Mouse (Mus musculus): Measurements from ENCODE around the gene Synj2. TPM values are rescaled to one million over a fixed set of nuclear protein-coding genes. Genes with fewer than 3 reads are reported as not detected.
"Not testable (repeated sequence)": the region's sequence is repeated elsewhere in the genome, so short reads cannot be mapped to it uniquely, and the experiment has no call there.

Gene Synj2
- total RNA-seq, 2 experiments from 2014 or later, result 1.8 to 2.0 TPM

DNA sequence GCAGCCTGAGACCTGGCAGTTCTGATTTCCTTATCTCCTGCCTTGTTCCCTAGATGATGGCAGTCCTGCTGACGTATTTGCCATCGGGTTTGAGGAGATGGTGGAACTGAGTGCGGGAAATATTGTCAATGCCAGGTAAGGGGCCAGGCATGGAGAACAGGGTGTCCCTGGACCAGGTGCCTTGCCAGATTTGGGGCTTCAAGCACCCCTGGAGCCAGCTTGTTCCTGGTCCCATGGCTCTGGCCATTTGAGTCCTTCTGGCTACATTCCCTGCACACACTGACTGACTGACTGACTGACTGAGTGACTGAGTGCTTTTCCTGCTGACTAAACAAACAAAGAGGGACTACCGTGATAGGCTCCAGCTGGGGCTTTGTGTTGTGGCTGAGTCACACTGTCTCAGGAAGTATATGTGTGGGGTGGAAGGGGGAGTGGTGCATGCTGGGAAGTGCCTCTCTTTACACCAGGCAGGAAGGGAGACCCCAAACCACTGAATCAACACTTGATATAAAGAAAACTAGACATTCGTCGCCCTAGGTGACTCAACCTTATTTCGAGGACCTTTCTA lies 75.2 kb downstream of the Synj2 start:
- peak; percentile 31; the same call in 1 of the 2 replicates for ATAC-seq (replicated peaks; ENCODE audit: low FRiP score, low TSS enrichment, poor library complexity, severe bottlenecking)

DNA sequence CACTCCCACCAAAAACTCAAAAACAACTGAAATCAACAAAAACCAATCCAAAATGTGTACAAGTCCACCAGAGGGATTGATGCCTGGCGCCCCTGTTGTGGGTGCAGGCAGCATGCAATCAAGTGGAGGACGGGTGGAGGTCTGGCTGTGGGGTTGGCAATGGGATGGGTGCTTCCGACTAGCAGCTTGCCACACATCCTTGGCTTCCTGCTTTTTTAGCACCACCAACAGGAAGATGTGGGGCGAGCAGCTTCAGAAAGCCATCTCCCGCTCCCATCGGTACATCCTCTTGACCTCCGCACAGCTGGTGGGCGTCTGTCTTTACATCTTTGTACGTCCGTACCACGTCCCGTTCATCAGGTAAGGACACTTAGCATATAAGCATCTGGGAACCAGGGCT lies 76.2 kb downstream of the Synj2 start:
- ATAC-seq (replicated peaks; ENCODE audit: low FRiP score, low TSS enrichment, poor library complexity, severe bottlenecking), result no peak

DNA sequence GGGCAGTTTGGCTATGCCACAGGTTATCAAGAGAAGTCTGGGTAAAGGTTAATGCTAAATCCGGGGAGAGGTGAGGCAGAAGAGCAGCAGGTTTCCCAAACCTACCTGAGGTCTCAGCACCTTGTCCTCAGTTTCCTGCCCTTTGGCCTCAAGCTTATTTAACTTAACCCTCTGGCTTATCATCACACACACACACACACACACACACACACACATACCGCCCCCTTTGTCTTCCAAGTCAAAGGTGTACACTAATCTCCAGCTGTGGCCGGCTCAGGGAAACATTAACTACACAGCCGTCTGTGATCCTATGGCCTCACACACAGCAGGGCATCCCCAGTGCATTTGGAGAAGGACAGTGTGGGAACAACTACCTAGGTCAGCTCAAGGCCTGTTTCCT lies 77.3 kb downstream of the Synj2 start:
- no peak for ATAC-seq (replicated peaks; ENCODE audit: low FRiP score, low TSS enrichment, poor library complexity, severe bottlenecking)

DNA sequence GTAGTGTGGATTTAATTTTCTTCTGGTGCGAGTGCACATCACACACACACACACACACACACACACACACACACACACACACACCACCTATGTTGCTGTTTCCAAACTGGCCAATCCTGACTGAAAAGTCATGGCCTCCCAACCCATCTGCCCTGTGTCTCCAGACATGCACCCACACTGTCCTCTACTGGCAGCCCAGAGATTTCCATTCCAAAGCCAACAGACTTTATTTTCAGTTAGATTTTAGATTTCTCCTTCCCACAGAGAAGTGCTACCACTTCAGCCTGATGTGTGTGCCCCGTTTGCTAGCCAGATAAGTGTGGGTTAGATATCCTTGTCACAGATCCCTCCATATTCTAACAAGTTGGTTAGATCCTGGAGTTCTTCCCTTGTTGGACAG lies 78.7 kb downstream of the Synj2 start:
- ATAC-seq (replicated peaks; ENCODE audit: low FRiP score, low TSS enrichment, poor library complexity, severe bottlenecking), result peak; percentile 53

DNA sequence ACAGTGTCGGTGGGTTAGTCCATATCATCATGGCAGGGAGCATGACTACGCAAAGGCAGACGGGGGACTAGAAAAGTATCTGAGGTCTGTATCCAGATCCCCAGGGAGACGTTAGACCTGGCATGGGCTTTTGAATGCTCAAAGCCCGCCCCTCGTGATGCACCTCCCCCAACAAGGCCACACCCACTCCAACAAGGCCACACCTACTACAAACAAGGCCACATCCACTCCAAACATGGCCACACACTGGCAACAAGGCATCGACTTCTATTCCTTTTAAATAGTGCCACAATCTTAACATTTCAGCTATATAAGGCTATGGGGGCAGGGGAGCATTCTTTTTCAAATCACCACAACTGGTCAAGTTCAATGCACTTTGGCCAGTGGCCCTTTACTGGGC lies 79.6 kb downstream of the Synj2 start:
- peak; percentile 46; the same call in 1 of the 2 replicates for ATAC-seq (replicated peaks; ENCODE audit: low FRiP score, low TSS enrichment, poor library complexity, severe bottlenecking)

DNA sequence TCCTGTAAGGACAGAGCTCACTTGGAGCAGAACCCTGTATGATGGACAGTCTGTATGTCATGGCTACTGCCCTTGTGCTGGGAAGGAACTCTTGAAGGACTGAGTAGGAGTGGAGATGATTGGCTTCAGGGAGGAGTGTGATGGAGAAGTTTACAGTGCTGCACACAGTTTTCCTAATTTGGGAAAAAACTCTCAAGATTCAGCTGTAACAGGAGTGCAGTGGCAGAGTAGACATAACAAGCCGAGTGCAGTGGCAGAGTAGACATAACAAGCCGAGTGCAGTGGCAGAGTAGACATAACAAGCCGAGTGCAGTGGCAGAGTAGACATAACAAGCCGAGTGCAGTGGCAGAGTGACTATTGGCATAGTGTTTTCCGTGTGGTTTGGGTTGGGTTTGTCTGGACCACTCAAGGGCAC lies 80.3 kb downstream of the Synj2 start:
- ATAC-seq (replicated peaks; ENCODE audit: low FRiP score, low TSS enrichment, poor library complexity, severe bottlenecking), result not testable (repeated sequence)

DNA sequence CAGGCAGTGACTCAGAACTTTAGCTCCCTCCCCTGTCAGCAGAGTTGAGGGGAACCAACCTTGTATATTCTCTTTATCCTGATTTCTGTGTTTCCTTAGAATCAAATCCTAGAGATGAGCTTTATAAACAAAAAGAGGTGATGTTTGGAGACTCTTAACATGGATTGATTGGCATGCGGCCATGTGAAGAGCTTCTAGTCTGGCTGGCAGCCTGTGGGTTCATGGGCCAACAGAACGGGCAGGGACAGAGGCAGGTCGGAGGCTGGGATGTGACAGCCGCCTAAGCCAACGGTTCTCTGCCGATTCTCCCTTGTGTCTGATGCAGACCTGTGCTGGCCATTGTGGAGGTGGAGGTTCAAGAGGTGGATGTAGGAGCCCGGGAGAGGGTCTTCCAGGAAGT lies 84.8 kb downstream of the Synj2 start:
- ATAC-seq (replicated peaks; ENCODE audit: low FRiP score, low TSS enrichment, poor library complexity, severe bottlenecking), result no peak

DNA sequence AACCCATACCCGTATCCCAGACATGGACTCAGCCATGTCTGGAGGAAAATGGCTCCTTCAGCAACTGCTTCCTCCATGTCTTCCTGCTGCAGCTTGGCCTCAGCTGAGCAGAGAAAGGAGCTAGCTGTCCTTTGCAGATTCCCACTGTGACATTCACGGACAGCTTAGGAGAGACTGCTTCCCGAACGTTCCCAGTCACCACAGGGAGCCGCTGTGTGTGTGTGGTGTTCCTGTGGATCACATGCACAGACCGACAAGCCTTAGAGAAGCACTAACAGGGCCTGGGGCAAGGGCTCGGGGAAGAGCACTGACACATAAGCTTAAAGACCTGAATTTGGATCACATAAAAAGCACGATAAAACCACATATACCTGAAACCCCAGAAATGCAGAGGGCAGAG lies 94.6 kb downstream of the Synj2 start:
- ATAC-seq (replicated peaks; ENCODE audit: low FRiP score, low TSS enrichment, poor library complexity, severe bottlenecking), result no peak

DNA sequence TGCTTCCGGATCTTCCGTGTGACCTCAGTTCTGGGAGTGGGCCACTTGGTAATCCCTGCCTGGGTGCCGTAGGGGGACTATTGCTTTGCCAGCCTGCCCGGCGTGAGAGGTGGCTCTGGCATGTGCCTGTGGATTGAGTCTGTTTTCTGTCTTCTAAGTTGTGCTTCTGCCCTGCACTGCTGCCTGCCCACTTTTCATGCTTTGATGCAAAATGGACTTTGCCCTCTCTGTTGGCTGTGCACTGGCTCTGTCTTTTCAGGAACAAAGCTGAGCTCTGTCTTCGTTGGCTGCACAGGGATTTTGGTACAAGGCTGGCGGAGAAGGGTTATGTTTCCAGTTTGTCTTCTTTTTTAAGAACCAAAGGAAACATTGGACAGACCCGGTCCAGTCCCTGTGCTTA lies 95.4 kb downstream of the Synj2 start:
- no peak for ATAC-seq (replicated peaks; ENCODE audit: low FRiP score, low TSS enrichment, poor library complexity, severe bottlenecking)

DNA sequence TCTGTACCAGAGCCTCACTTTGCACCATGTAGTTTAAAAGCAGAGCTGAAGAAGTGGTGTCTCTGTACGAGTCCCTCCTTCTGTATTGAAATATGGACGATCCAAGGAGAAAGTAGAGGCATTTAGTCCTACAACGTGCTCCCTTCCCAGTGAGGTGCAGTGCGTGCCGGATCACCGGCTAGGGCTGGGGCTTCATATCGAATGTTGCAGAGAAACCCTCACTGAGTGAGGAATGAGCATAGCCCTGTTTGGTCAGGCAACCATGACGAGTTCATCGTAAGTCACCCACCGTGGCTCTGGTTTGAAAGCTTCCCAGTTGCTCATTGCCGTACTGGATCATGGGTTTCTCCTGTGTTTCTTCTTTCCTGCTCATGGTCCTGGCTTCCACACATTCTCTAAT lies 95.8 kb downstream of the Synj2 start:
- ATAC-seq (replicated peaks; ENCODE audit: low FRiP score, low TSS enrichment, poor library complexity, severe bottlenecking), result no peak

DNA sequence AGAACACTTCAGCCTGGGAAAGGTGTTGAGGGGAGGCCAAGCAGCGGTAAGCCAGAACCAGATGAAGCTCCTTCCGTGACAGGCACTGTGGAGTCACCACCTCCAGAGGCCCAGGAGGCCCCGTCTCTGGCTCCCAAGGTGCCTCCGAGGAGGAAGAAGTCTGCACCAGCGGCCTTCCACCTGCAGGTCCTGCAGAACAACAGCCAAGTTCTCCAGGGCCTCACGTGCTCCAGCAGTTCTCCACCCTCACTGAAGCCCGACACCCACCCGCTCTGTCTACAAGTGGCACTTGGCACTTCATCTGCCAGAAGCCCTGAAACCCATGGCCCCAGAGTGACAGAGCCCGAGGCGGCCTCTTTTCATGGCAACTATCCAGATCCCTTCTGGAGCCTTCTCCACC lies 96.4 kb downstream of the Synj2 start:
- ATAC-seq (replicated peaks; ENCODE audit: low FRiP score, low TSS enrichment, poor library complexity, severe bottlenecking), result no peak

DNA sequence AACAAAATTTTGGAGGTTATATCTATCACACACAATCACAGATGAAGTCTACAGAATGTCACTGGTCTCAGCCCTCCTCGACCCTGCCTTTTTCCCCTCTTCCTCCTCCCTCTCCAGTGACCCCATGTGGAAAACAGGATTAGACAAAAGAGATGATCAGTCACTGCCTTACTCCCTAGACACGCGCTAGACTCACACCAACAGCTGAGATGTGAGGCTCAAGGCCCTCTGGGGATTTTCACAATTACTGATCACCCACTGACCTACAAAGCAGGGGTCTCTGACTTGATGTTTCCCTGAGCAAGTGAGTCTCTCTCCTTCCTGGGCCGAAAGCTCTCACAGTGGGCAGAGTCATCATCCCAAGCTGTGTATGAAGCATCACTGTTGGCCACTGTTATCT lies 111.7 kb downstream of the Synj2 start:
- no peak for ATAC-seq (replicated peaks; ENCODE audit: low FRiP score, low TSS enrichment, poor library complexity, severe bottlenecking)

DNA sequence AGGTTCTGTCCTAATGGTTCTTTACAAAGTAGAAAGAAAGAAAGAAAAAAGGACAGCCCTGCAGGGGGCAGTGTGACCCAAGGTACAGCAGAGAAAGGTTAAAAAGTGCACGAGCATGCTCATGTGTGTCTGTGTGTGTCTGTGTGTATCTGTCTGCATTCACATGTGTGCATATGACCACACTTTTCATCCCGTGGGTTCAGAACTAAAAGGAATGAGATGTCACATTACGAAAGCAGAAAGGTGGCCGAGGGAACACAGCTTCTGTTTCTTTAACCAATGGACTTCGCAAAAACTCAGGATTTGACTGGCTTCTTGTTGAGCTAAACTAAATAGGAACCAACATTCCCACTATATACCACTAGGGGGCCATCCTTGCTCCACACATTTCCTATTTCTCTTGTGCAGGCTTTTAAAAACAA lies 113.9 kb downstream of the Synj2 start:
- peak; percentile 82 for ATAC-seq (replicated peaks; ENCODE audit: low FRiP score, low TSS enrichment, poor library complexity, severe bottlenecking)

DNA sequence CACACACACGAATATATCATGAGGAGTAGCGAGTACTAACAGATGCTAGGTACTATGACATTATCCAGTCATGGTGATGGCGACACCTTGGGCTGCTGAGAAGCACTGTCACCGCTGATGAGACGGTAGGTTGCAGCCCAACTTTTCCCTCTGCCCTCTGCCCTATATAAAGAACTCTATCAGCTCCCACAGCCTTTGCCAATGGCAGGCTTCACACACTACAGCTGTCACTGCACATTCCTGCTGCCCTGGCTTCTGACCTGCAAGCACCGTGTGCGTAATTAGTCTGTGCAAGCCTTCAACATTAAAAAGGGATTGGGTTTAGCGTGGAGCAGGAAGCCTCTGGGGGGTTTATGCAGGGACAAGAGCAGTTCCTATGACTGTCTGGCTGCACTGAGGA lies 121.7 kb downstream of the Synj2 start:
- ATAC-seq (replicated peaks; ENCODE audit: low FRiP score, low TSS enrichment, poor library complexity, severe bottlenecking), result no peak

DNA sequence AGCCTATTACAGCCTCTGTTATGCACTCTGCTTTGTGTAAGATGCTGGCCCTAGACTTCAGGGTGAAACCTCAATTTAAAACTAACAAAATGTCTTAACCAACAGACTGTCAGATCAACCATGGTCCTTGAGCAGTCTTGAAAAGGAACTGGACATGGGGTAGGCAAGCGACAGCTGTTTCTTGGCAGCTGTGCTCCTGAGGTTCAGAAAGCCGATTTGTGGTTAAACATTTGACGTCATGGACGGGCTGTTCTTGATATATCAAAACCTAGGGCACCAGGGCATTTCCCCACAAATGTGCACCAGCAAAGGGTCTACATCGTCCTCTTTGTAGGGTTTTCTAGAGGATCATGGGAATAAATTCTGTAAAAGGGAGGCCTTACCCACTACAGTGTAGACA lies 122.5 kb downstream of the Synj2 start:
- no peak for ATAC-seq (replicated peaks; ENCODE audit: low FRiP score, low TSS enrichment, poor library complexity, severe bottlenecking)

DNA sequence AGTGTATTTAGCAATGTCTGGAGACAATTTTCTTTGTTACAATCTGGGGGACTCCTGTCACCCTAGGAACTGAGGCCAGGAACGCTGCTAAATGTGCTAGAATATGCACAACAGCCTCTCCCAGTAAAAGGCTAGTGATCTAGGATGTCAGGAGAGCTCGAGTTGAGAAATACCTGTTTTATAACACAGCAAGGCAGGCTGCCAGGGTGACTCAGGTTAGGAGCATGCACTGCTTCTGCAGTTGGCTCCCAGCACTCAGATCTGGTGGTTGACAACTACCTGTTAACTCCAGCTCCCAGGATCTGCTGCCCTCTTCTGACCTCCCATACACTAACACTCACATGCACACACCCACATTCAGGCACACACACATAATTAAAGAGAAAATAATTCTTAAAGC lies 124.9 kb downstream of the Synj2 start:
- no peak for ATAC-seq (replicated peaks; ENCODE audit: low FRiP score, low TSS enrichment, poor library complexity, severe bottlenecking)

DNA sequence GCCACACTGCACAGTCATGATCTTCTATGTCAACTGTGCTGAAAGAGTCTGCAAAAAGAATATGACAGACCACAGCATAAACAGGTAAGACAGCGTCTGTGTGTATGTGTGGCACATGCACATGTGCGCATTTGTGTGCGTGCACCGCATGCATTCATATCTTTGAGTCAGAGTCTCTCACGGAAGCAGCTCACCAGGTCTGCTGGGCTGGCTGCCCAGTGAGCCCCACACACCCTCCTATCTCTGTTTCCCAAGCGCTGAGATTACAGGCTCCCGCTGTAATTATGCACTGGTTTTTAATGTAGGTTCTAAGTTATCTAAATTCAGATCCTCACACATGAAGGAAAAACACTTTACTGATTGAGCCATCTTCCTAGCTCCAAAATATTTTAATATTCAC lies 126.5 kb downstream of the Synj2 start:
- ATAC-seq (replicated peaks; ENCODE audit: low FRiP score, low TSS enrichment, poor library complexity, severe bottlenecking), result no peak

DNA sequence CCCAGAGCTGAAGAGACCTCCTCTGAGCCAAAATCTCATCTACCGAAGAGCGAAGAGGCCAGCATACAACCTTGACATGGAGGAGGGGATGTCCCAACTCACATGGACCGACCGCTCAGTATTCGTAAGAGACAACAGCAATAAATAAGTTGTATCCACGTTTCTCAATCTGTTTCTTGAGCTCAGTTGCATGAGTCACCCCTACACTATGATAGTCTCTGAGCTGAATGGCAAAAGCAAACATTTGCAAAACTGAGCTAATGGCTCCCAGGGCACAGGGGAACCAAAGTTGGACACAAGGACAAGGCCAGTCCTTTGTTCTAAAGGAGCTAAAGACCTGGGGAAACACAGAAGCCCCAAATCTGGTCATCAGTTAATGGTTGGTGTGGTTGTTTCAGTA lies 128.8 kb downstream of the Synj2 start:
- ATAC-seq (replicated peaks; ENCODE audit: low FRiP score, low TSS enrichment, poor library complexity, severe bottlenecking), result no peak

DNA sequence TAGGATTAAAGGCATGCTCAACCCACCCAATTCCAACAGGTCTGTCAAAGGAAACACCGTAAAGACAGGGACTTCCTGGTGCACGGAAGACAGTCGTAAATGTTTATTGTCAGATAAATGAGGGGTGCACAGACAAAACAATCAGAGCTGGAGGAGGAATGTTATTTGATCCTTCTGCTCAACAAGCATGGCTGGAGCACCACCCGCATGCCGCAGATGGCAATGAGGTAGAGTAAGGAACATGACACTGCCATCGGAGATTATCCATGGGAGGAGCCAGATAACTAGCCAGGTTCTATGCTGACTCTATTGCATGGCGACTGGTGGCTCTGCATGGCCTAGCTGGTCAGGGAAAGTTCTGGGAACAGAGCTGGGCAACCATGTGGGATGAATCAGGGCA lies 132.3 kb downstream of the Synj2 start:
- no peak for ATAC-seq (replicated peaks; ENCODE audit: low FRiP score, low TSS enrichment, poor library complexity, severe bottlenecking)

DNA sequence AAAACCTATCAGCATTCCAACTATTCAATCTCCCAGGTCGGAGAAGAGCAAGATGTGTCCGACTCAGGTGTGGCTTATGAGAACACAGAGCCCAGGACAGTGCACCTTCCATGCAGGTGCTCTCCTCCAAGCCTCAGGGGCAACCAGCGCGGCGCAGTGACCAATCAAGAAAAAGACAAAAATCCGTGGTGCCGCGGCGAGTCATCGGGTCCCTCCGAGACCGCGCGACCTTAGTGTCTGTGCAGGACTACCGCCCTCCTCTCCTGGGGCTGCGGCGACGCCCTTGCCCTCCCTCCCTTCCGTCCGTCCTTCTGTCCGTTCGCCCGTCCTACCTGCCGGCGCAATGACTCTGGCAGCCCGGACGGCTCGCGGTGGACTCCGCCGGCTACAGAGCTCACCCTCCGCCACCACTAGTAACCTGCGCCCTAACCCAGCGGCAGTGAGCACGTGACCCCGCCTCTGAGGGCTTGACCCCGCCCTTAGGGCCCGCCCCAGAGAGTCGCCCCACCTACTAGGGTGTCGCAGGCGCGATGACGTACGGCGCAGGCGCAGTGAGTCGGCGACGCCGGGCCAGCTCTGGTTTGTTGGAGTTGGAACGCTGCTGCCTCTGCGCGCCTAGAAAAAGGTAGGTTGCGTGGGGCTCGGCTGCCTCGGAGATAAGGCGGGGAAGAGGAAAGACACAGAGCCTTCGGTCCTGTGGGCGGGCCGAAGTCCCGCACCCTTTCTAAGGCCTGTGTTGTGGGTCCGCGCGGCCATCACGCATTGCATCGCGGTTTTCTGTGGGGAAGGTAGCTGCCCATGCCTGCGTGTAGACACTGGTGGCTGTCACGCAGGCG lies 138.4 kb downstream of the Synj2 start, which contains the start of the genes Serac1 and Gtf2h5:
Gene Serac1 (minus strand): TSS at position 455 of the 836 bp plus-strand sequence.
Gene Gtf2h5 (plus strand): TSS at position 500 of the 836 bp plus-strand sequence.
- peak; percentile 98 for ATAC-seq (replicated peaks; ENCODE audit: low FRiP score, low TSS enrichment, poor library complexity, severe bottlenecking)

DNA sequence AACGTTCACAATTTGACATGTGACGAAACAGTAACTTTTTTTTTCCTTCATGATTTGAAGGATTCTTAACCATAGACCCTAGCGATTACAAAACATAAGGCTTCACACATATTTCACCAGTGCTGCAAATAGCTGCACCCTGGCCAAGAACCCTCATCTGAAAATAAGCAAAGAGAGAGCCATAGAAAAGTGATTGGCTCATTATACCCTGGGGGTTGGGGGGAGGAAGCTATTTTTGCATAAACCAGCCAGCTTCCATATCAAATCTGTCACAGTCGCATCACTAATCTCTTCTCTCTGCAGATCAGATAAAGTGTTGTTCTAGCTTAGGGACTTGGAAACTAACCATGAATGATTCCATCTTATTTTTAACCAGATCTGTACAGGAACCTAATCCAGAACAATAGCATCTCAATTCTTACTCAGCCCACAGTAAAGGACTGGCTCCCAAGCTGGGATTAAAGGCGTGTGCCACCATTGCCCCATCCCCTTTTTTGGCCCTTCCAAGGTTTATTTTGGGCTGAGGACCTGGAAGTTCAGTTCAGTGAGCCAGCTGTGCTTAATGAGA lies 142.3 kb downstream of the Synj2 start:
- ATAC-seq (replicated peaks; ENCODE audit: low FRiP score, low TSS enrichment, poor library complexity, severe bottlenecking), result no peak

All from megakaryocyte-erythroid progenitor cell, adult 5-6 weeks (primary cell).